Mouse (Mus musculus): ENCODE measurements around the gene Hunk. TPM values are rescaled to one million over a fixed set of nuclear protein-coding genes. Genes with fewer than 3 reads are reported as not detected.

Hunk gene
- polyA plus RNA-seq, 1 experiment: 0.40 TPM

- peaks cover 5% of the 10 kb centered on the region; the same call in 1 of the 2 replicates for H3K4me1 ChIP-seq (ENCODE audit: control insufficient read depth, insufficient read depth, insufficient read length)
- no peak for DNase-seq (ENCODE audit: low read depth in 1 of 2, low spot score in 2 of 2)
- H3K36me3 ChIP-seq (ENCODE audit: control insufficient read depth, insufficient read depth, low read length): no peaks in the 10 kb centered on the region
- 85% methylated on average over 10 of the region's 10 CpGs for WGBS
- TF ChIP-seq POLR2A (IDR thresholded peaks at IDR 0.05; ENCODE audit: low read depth, low read length): no peak
- TF ChIP-seq CTCF (IDR thresholded peaks at IDR 0.05; ENCODE audit: extremely low read depth, insufficient read depth, insufficient read length, insufficient replicate concordance): no peak
- no peak overlapping the region for H3K4me3 ChIP-seq (ENCODE audit: extremely low read depth, insufficient read depth, insufficient read length)
- H3K27ac ChIP-seq (ENCODE audit: insufficient read depth, low read length): no peak overlapping the region
- H3K27me3 ChIP-seq (ENCODE audit: control insufficient read depth, insufficient read depth, low read length): peaks cover 18% of the 10 kb centered on the region
Observed at GRCm38 (mm10) chr16:90382701-90383280, 3.0 kb upstream of the Hunk start.

GRCm38 (mm10) chr16:90384058-90384457, 1.8 kb upstream of the Hunk start:
- H3K4me3 ChIP-seq (ENCODE audit: extremely low read depth, insufficient read depth, insufficient read length): no peak overlapping the region
- no peak for DNase-seq (ENCODE audit: low read depth in 1 of 2, low spot score in 2 of 2)
- TF ChIP-seq CTCF (IDR thresholded peaks at IDR 0.05; ENCODE audit: extremely low read depth, insufficient read depth, insufficient read length, insufficient replicate concordance) (no peak), POLR2A (IDR thresholded peaks at IDR 0.05; ENCODE audit: low read depth, low read length) (no peak)
- 49% methylated on average over 3 of the region's 3 CpGs for WGBS
- H3K36me3 ChIP-seq (ENCODE audit: control insufficient read depth, insufficient read depth, low read length): no peaks in the 10 kb centered on the region
- peaks cover 18% of the 10 kb centered on the region for H3K27me3 ChIP-seq (ENCODE audit: control insufficient read depth, insufficient read depth, low read length)
- peaks cover 5% of the 10 kb centered on the region; the same call in 1 of the 2 replicates for H3K4me1 ChIP-seq (ENCODE audit: control insufficient read depth, insufficient read depth, insufficient read length)
- H3K27ac ChIP-seq (ENCODE audit: insufficient read depth, low read length): no peak overlapping the region

GRCm38 (mm10) chr16:90384846-90385245, 967 bp upstream of the Hunk start:
- Histone ChIP-seq H3K4me1 (ENCODE audit: control insufficient read depth, insufficient read depth, insufficient read length) (peaks cover 5% of the 10 kb centered on the region; the same call in 1 of the 2 replicates), H3K27me3 (ENCODE audit: control insufficient read depth, insufficient read depth, low read length) (peaks cover 21% of the 10 kb centered on the region), H3K4me3 (ENCODE audit: extremely low read depth, insufficient read depth, insufficient read length) (no peak overlapping the region), H3K27ac (ENCODE audit: insufficient read depth, low read length) (no peak overlapping the region), H3K36me3 (ENCODE audit: control insufficient read depth, insufficient read depth, low read length) (no peaks in the 10 kb centered on the region)
- TF ChIP-seq CTCF (IDR thresholded peaks at IDR 0.05; ENCODE audit: extremely low read depth, insufficient read depth, insufficient read length, insufficient replicate concordance) (no peak), POLR2A (IDR thresholded peaks at IDR 0.05; ENCODE audit: low read depth, low read length) (no peak)
- 10% methylated on average over 12 of the region's 12 CpGs for WGBS
- DNase-seq (ENCODE audit: low read depth in 1 of 2, low spot score in 2 of 2): no peak

GRCm38 (mm10) chr16:90385326-90385687, 506 bp upstream of the Hunk start:
- WGBS: 2% methylated on average over 16 of the region's 16 CpGs
- TF ChIP-seq CTCF (IDR thresholded peaks at IDR 0.05; ENCODE audit: extremely low read depth, insufficient read depth, insufficient read length, insufficient replicate concordance) (no peak), POLR2A (IDR thresholded peaks at IDR 0.05; ENCODE audit: low read depth, low read length) (no peak)
- no peak overlapping the region for H3K27ac ChIP-seq (ENCODE audit: insufficient read depth, low read length)
- DNase-seq (ENCODE audit: low read depth in 1 of 2, low spot score in 2 of 2): no peak
- H3K36me3 ChIP-seq (ENCODE audit: control insufficient read depth, insufficient read depth, low read length): no peaks in the 10 kb centered on the region
- H3K4me1 ChIP-seq (ENCODE audit: control insufficient read depth, insufficient read depth, insufficient read length): peaks cover 5% of the 10 kb centered on the region; the same call in 1 of the 2 replicates
- peaks cover 21% of the 10 kb centered on the region for H3K27me3 ChIP-seq (ENCODE audit: control insufficient read depth, insufficient read depth, low read length)
- H3K4me3 ChIP-seq (ENCODE audit: extremely low read depth, insufficient read depth, insufficient read length): peak overlapping the region; percentile 41; the same call in 1 of the 2 replicates

- peak overlapping the region; percentile 35 for H3K4me3 ChIP-seq (ENCODE audit: extremely low read depth, insufficient read depth, insufficient read length)
- H3K4me1 ChIP-seq (ENCODE audit: control insufficient read depth, insufficient read depth, insufficient read length): peaks cover 5% of the 10 kb centered on the region; the same call in 1 of the 2 replicates
- TF ChIP-seq CTCF (IDR thresholded peaks at IDR 0.05; ENCODE audit: extremely low read depth, insufficient read depth, insufficient read length, insufficient replicate concordance): no peak
- no peaks in the 10 kb centered on the region for H3K36me3 ChIP-seq (ENCODE audit: control insufficient read depth, insufficient read depth, low read length)
- peaks cover 21% of the 10 kb centered on the region for H3K27me3 ChIP-seq (ENCODE audit: control insufficient read depth, insufficient read depth, low read length)
- 3% methylated on average over 48 of the region's 49 CpGs for WGBS
- no peak for DNase-seq (ENCODE audit: low read depth in 1 of 2, low spot score in 2 of 2)
- no peak overlapping the region for H3K27ac ChIP-seq (ENCODE audit: insufficient read depth, low read length)
Observed at GRCm38 (mm10) chr16:90386514-90387160, 824 bp downstream of the Hunk start.

- DNase-seq (ENCODE audit: low read depth in 1 of 2, low spot score in 2 of 2): no peak
- Histone ChIP-seq H3K4me3 (ENCODE audit: extremely low read depth, insufficient read depth, insufficient read length) (peak overlapping the region; percentile 35; the same call in 1 of the 2 replicates), H3K27ac (ENCODE audit: insufficient read depth, low read length) (no peak overlapping the region), H3K27me3 (ENCODE audit: control insufficient read depth, insufficient read depth, low read length) (peaks cover 21% of the 10 kb centered on the region), H3K36me3 (ENCODE audit: control insufficient read depth, insufficient read depth, low read length) (no peaks in the 10 kb centered on the region), H3K4me1 (ENCODE audit: control insufficient read depth, insufficient read depth, insufficient read length) (peaks cover 5% of the 10 kb centered on the region; the same call in 1 of the 2 replicates)
- 24% methylated on average over 12 of the region's 12 CpGs for WGBS
- TF ChIP-seq POLR2A (IDR thresholded peaks at IDR 0.05; ENCODE audit: low read depth, low read length) (no peak), CTCF (IDR thresholded peaks at IDR 0.05; ENCODE audit: extremely low read depth, insufficient read depth, insufficient read length, insufficient replicate concordance) (no peak)
Observed at GRCm38 (mm10) chr16:90387161-90387671, 1.4 kb downstream of the Hunk start.

- DNase-seq (ENCODE audit: low read depth in 1 of 2, low spot score in 2 of 2): no peak
- peaks cover 5% of the 10 kb centered on the region; the same call in 1 of the 2 replicates for H3K4me1 ChIP-seq (ENCODE audit: control insufficient read depth, insufficient read depth, insufficient read length)
- 87% methylated on average over 4 of the region's 4 CpGs for WGBS
- TF ChIP-seq POLR2A (IDR thresholded peaks at IDR 0.05; ENCODE audit: low read depth, low read length): no peak
- H3K4me3 ChIP-seq (ENCODE audit: extremely low read depth, insufficient read depth, insufficient read length): no peak overlapping the region
- H3K27ac ChIP-seq (ENCODE audit: insufficient read depth, low read length): no peak overlapping the region
- H3K27me3 ChIP-seq (ENCODE audit: control insufficient read depth, insufficient read depth, low read length): peaks cover 21% of the 10 kb centered on the region
- no peaks in the 10 kb centered on the region for H3K36me3 ChIP-seq (ENCODE audit: control insufficient read depth, insufficient read depth, low read length)
Observed at GRCm38 (mm10) chr16:90387961-90388360, 2.1 kb downstream of the Hunk start.
